Mouse (Mus musculus): ENCODE results near the gene Fbh1. TPM values are rescaled to one million over a fixed set of nuclear protein-coding genes. Genes with fewer than 3 reads are reported as not detected.

Fbh1 gene
- total and polyA plus RNA-seq, 2 experiments from 2014 or later = 85.0 to 102 TPM

- H3K9ac ChIP-seq (replicated peaks; ENCODE audit: low read length, poor library complexity, severe bottlenecking) = peak overlapping the region; percentile 59; the same call in 1 of the 2 replicates
- DNase-seq (ENCODE audit: low spot score) = no peak
- no peaks in the 10 kb centered on the region for H3K36me3 ChIP-seq (ENCODE audit: insufficient read depth, low read length)
- no peak overlapping the region for H3K27ac ChIP-seq (ENCODE audit: low read depth, low read length)
- 0 out of 2 replicates have a peak, but pooled peaks cover 8% of the 10 kb centered on the region for H3K27me3 ChIP-seq (ENCODE audit: insufficient read depth, low read length)
- no peak for TF ChIP-seq CTCF (IDR thresholded peaks at IDR 0.05)
- H3K4me2 ChIP-seq (ENCODE audit: low read depth, low read length, poor library complexity, severe bottlenecking) = peak overlapping the region; percentile 99
- 4% methylated on average over 28 of the region's 28 CpGs for WGBS
- no peaks in the 10 kb centered on the region for H3K9me3 ChIP-seq (ENCODE audit: low read length)
- H3K4me3 ChIP-seq (ENCODE audit: low read depth, low read length) = peak overlapping the region; percentile 61
- ATAC-seq (ENCODE audit: low FRiP score) = peak; percentile 55; the same call in 1 of the 2 replicates
- peaks cover 6% of the 10 kb centered on the region for H3K4me1 ChIP-seq (ENCODE audit: insufficient read depth, low read length)
These were observed 71.2 kb downstream of the Fbh1 start for GRCm38 (mm10) chr2:11706030-11706745.

- under 1% methylated on average over 37 of the region's 37 CpGs for WGBS
These were observed 72.0 kb downstream of the Fbh1 start, which contains the start of gene Il15ra for GRCm38 (mm10) chr2:11705201-11706025. Il15ra (plus strand) TSS chr2:11705290.

GRCm38 (mm10) chr2:11699905-11700304, 77.5 kb downstream of the Fbh1 start:
- 88% methylated on average over 2 of the region's 2 CpGs for WGBS
- Histone ChIP-seq H3K27ac (ENCODE audit: low read depth, low read length) (no peak overlapping the region), H3K36me3 (ENCODE audit: insufficient read depth, low read length) (no peaks in the 10 kb centered on the region), H3K4me2 (ENCODE audit: low read depth, low read length, poor library complexity, severe bottlenecking) (no peak overlapping the region), H3K4me3 (ENCODE audit: low read depth, low read length) (no peak overlapping the region), H3K4me1 (ENCODE audit: insufficient read depth, low read length) (no peaks in the 10 kb centered on the region), H3K9me3 (ENCODE audit: low read length) (no peaks in the 10 kb centered on the region), H3K9ac (replicated peaks; ENCODE audit: low read length, poor library complexity, severe bottlenecking) (no peak overlapping the region), H3K27me3 (ENCODE audit: insufficient read depth, low read length) (no peaks in the 10 kb centered on the region)
- no peak for ATAC-seq (ENCODE audit: low FRiP score)
- TF ChIP-seq CTCF (IDR thresholded peaks at IDR 0.05) = no peak
- no peak for DNase-seq (ENCODE audit: low spot score)

More at GRCm38 (mm10) chr2:11705201-11706025, 72.0 kb downstream of the Fbh1 start, which contains the start of gene Il15ra:
- TF ChIP-seq CTCF (IDR thresholded peaks at IDR 0.05) = no peak
- H3K36me3 ChIP-seq (ENCODE audit: insufficient read depth, low read length) = no peaks in the 10 kb centered on the region
- no peak within 1 kb of the TSS; the same call in 1 of the 2 replicates for H3K27ac ChIP-seq (ENCODE audit: low read depth, low read length)
- peak within 1 kb of the TSS; percentile 61 for H3K4me3 ChIP-seq (ENCODE audit: low read depth, low read length)
- peaks cover 6% of the 10 kb centered on the region for H3K4me1 ChIP-seq (ENCODE audit: insufficient read depth, low read length)
- DNase-seq (ENCODE audit: low spot score) (peak; percentile 42), ATAC-seq (ENCODE audit: low FRiP score) (peak; percentile 47)
- no peaks in the 10 kb centered on the region for H3K9me3 ChIP-seq (ENCODE audit: low read length)
- 0 out of 2 replicates have a peak, but pooled peaks cover 8% of the 10 kb centered on the region for H3K27me3 ChIP-seq (ENCODE audit: insufficient read depth, low read length)
- peak within 1 kb of the TSS; percentile 99 for H3K4me2 ChIP-seq (ENCODE audit: low read depth, low read length, poor library complexity, severe bottlenecking)
- peak within 1 kb of the TSS; percentile 59 for H3K9ac ChIP-seq (replicated peaks; ENCODE audit: low read length, poor library complexity, severe bottlenecking)

- ATAC-seq (ENCODE audit: low FRiP score) (no peak; the same call in 1 of the 2 replicates), DNase-seq (ENCODE audit: low spot score) (no peak)
- no peak for TF ChIP-seq CTCF (IDR thresholded peaks at IDR 0.05)
- H3K27ac ChIP-seq (ENCODE audit: low read depth, low read length) = no peak overlapping the region
- H3K4me1 ChIP-seq (ENCODE audit: insufficient read depth, low read length) = no peaks in the 10 kb centered on the region
- H3K4me3 ChIP-seq (ENCODE audit: low read depth, low read length) = no peak overlapping the region
- H3K27me3 ChIP-seq (ENCODE audit: insufficient read depth, low read length) = no peaks in the 10 kb centered on the region
- no peaks in the 10 kb centered on the region for H3K9me3 ChIP-seq (ENCODE audit: low read length)
- 69% methylated on average over 5 of the region's 5 CpGs for WGBS
- H3K36me3 ChIP-seq (ENCODE audit: insufficient read depth, low read length) = no peaks in the 10 kb centered on the region
- no peak overlapping the region for H3K4me2 ChIP-seq (ENCODE audit: low read depth, low read length, poor library complexity, severe bottlenecking)
- H3K9ac ChIP-seq (replicated peaks; ENCODE audit: low read length, poor library complexity, severe bottlenecking) = no peak overlapping the region
These were observed 78.4 kb downstream of the Fbh1 start for GRCm38 (mm10) chr2:11698994-11699393.

- Histone ChIP-seq H3K9ac (replicated peaks; ENCODE audit: low read length, poor library complexity, severe bottlenecking) (no peak overlapping the region), H3K4me1 (ENCODE audit: insufficient read depth, low read length) (no peaks in the 10 kb centered on the region), H3K36me3 (ENCODE audit: insufficient read depth, low read length) (no peaks in the 10 kb centered on the region), H3K27ac (ENCODE audit: low read depth, low read length) (no peak overlapping the region), H3K27me3 (ENCODE audit: insufficient read depth, low read length) (no peaks in the 10 kb centered on the region), H3K4me3 (ENCODE audit: low read depth, low read length) (no peak overlapping the region), H3K4me2 (ENCODE audit: low read depth, low read length, poor library complexity, severe bottlenecking) (no peak overlapping the region), H3K9me3 (ENCODE audit: low read length) (no peaks in the 10 kb centered on the region)
- no peak for TF ChIP-seq CTCF (IDR thresholded peaks at IDR 0.05)
- 70% methylated on average over 2 of the region's 2 CpGs for WGBS
- DNase-seq (ENCODE audit: low spot score) (no peak), ATAC-seq (ENCODE audit: low FRiP score) (no peak)
These were observed 81.5 kb downstream of the Fbh1 start for GRCm38 (mm10) chr2:11695867-11696266.
